Mouse (Mus musculus): ENCODE measurements around the gene Olfr1094. TPM values are rescaled to one million over a fixed set of nuclear protein-coding genes. Genes with fewer than 3 reads are reported as not detected.

Gene Olfr1094
- not detected in 2 replicates for polyA plus RNA-seq (2011; ENCODE audit: insufficient read depth, insufficient read length, low read depth, missing spikeins)

GRCm38 (mm10) chr2:86824363-86824762, at the start of gene Olfr1094:
Gene Olfr1094 (plus strand): TSS chr2:86824663.
- Histone ChIP-seq H3K9me3 (replicated peaks; ENCODE audit: control insufficient read depth, insufficient read depth, low read length, poor library complexity, severe bottlenecking) (no peaks in the 10 kb centered on the region), H3K36me3 (ENCODE audit: control insufficient read depth, insufficient read depth, low read length, poor library complexity, severe bottlenecking) (no peaks in the 10 kb centered on the region), H3K27ac (ENCODE audit: insufficient read depth, low read length) (no peak within 1 kb of the TSS), H3K4me1 (ENCODE audit: control insufficient read depth, insufficient read depth, low read length) (no peaks in the 10 kb centered on the region), H3K9ac (ENCODE audit: low read depth, poor library complexity, severe bottlenecking) (no peak within 1 kb of the TSS), H3K27me3 (ENCODE audit: control insufficient read depth, insufficient read depth, low read length, poor library complexity, severe bottlenecking) (no peaks in the 10 kb centered on the region), H3K4me3 (ENCODE audit: low read depth, low read length) (no peak within 1 kb of the TSS)
- TF ChIP-seq POLR2A (IDR thresholded peaks at IDR 0.05; ENCODE audit: insufficient read depth, low read length) (no peak), CTCF (IDR thresholded peaks at IDR 0.05; ENCODE audit: low read depth, low read length) (no peak), EP300 (IDR thresholded peaks at IDR 0.05; ENCODE audit: insufficient read depth, low read depth, low read length) (no peak)

- Histone ChIP-seq H3K27ac (ENCODE audit: insufficient read depth, low read length) (no peak within 1 kb of the TSS), H3K9ac (ENCODE audit: low read depth, poor library complexity, severe bottlenecking) (no peak within 1 kb of the TSS), H3K9me3 (replicated peaks; ENCODE audit: control insufficient read depth, insufficient read depth, low read length, poor library complexity, severe bottlenecking) (no peaks in the 10 kb centered on the region), H3K36me3 (ENCODE audit: control insufficient read depth, insufficient read depth, low read length, poor library complexity, severe bottlenecking) (no peaks in the 10 kb centered on the region), H3K4me3 (ENCODE audit: low read depth, low read length) (no peak within 1 kb of the TSS), H3K4me1 (ENCODE audit: control insufficient read depth, insufficient read depth, low read length) (no peaks in the 10 kb centered on the region), H3K27me3 (ENCODE audit: control insufficient read depth, insufficient read depth, low read length, poor library complexity, severe bottlenecking) (no peaks in the 10 kb centered on the region)
- no peak for TF ChIP-seq POLR2A (IDR thresholded peaks at IDR 0.05; ENCODE audit: insufficient read depth, low read length)
- TF ChIP-seq CTCF (IDR thresholded peaks at IDR 0.05; ENCODE audit: low read depth, low read length): no peak
- no peak for TF ChIP-seq EP300 (IDR thresholded peaks at IDR 0.05; ENCODE audit: insufficient read depth, low read depth, low read length)
Measured at GRCm38 (mm10) chr2:86782179-86782578, 42.3 kb upstream of the Olfr1094 start, which contains the start of gene Olfr1093. Gene Olfr1093 (plus strand): TSS chr2:86782479.

- Histone ChIP-seq H3K9me3 (replicated peaks; ENCODE audit: control insufficient read depth, insufficient read depth, low read length, poor library complexity, severe bottlenecking) (no peaks in the 10 kb centered on the region), H3K27ac (ENCODE audit: insufficient read depth, low read length) (no peak within 1 kb of the TSS), H3K4me1 (ENCODE audit: control insufficient read depth, insufficient read depth, low read length) (no peaks in the 10 kb centered on the region), H3K4me3 (ENCODE audit: low read depth, low read length) (no peak within 1 kb of the TSS), H3K9ac (ENCODE audit: low read depth, poor library complexity, severe bottlenecking) (no peak within 1 kb of the TSS), H3K36me3 (ENCODE audit: control insufficient read depth, insufficient read depth, low read length, poor library complexity, severe bottlenecking) (no peaks in the 10 kb centered on the region), H3K27me3 (ENCODE audit: control insufficient read depth, insufficient read depth, low read length, poor library complexity, severe bottlenecking) (no peaks in the 10 kb centered on the region)
- TF ChIP-seq EP300 (IDR thresholded peaks at IDR 0.05; ENCODE audit: insufficient read depth, low read depth, low read length) (no peak), POLR2A (IDR thresholded peaks at IDR 0.05; ENCODE audit: insufficient read depth, low read length) (no peak), CTCF (IDR thresholded peaks at IDR 0.05; ENCODE audit: low read depth, low read length) (no peak)
Measured at GRCm38 (mm10) chr2:86809918-86810317, 14.5 kb upstream of the Olfr1094 start, which contains the start of gene Olfr141. Gene Olfr141 (minus strand): TSS chr2:86810018.

- no peak within 1 kb of the TSS for H3K4me3 ChIP-seq (ENCODE audit: low read depth, low read length)
- no peaks in the 10 kb centered on the region for H3K36me3 ChIP-seq (ENCODE audit: control insufficient read depth, insufficient read depth, low read length, poor library complexity, severe bottlenecking)
- no peak within 1 kb of the TSS for H3K9ac ChIP-seq (ENCODE audit: low read depth, poor library complexity, severe bottlenecking)
- H3K4me1 ChIP-seq (ENCODE audit: control insufficient read depth, insufficient read depth, low read length): no peaks in the 10 kb centered on the region
- no peaks in the 10 kb centered on the region for H3K27me3 ChIP-seq (ENCODE audit: control insufficient read depth, insufficient read depth, low read length, poor library complexity, severe bottlenecking)
- H3K9me3 ChIP-seq (replicated peaks; ENCODE audit: control insufficient read depth, insufficient read depth, low read length, poor library complexity, severe bottlenecking): no peaks in the 10 kb centered on the region
- no peak within 1 kb of the TSS for H3K27ac ChIP-seq (ENCODE audit: insufficient read depth, low read length)
- TF ChIP-seq POLR2A (IDR thresholded peaks at IDR 0.05; ENCODE audit: insufficient read depth, low read length): no peak
- TF ChIP-seq CTCF (IDR thresholded peaks at IDR 0.05; ENCODE audit: low read depth, low read length): no peak
- TF ChIP-seq EP300 (IDR thresholded peaks at IDR 0.05; ENCODE audit: insufficient read depth, low read depth, low read length): no peak
Measured at GRCm38 (mm10) chr2:86851596-86851995, 27.1 kb downstream of the Olfr1094 start, which contains the start of gene Olfr1095. Gene Olfr1095 (minus strand): TSS chr2:86851696.

GRCm38 (mm10) chr2:86874702-86875101, 50.2 kb downstream of the Olfr1094 start, which contains the start of gene Gm13723:
Gene Gm13723 (minus strand): TSS chr2:86874802.
- H3K4me1 ChIP-seq (ENCODE audit: control insufficient read depth, insufficient read depth, low read length): no peaks in the 10 kb centered on the region
- H3K27me3 ChIP-seq (ENCODE audit: control insufficient read depth, insufficient read depth, low read length, poor library complexity, severe bottlenecking): no peaks in the 10 kb centered on the region
- no peaks in the 10 kb centered on the region for H3K9me3 ChIP-seq (replicated peaks; ENCODE audit: control insufficient read depth, insufficient read depth, low read length, poor library complexity, severe bottlenecking)
- H3K4me3 ChIP-seq (ENCODE audit: low read depth, low read length): no peak within 1 kb of the TSS
- TF ChIP-seq CTCF (IDR thresholded peaks at IDR 0.05; ENCODE audit: low read depth, low read length) (no peak), EP300 (IDR thresholded peaks at IDR 0.05; ENCODE audit: insufficient read depth, low read depth, low read length) (no peak), POLR2A (IDR thresholded peaks at IDR 0.05; ENCODE audit: insufficient read depth, low read length) (no peak)
- H3K9ac ChIP-seq (ENCODE audit: low read depth, poor library complexity, severe bottlenecking): no peak within 1 kb of the TSS
- H3K36me3 ChIP-seq (ENCODE audit: control insufficient read depth, insufficient read depth, low read length, poor library complexity, severe bottlenecking): no peaks in the 10 kb centered on the region
- H3K27ac ChIP-seq (ENCODE audit: insufficient read depth, low read length): no peak within 1 kb of the TSS

Other genes with a start within 250 kb of the Olfr1094 start
- gene Olfr1082, start 225.7 kb upstream of the Olfr1094 start, polyA plus RNA-seq (2011; ENCODE audit: insufficient read depth, insufficient read length, low read depth, missing spikeins): not detected in 2 replicates
- gene Olfr1084, start 184.9 kb upstream of the Olfr1094 start, polyA plus RNA-seq (2011; ENCODE audit: insufficient read depth, insufficient read length, low read depth, missing spikeins): not detected in 2 replicates
- not detected in 2 replicates for gene Olfr1085, start 162.6 kb upstream of the Olfr1094 start, polyA plus RNA-seq (2011; ENCODE audit: insufficient read depth, insufficient read length, low read depth, missing spikeins)
- gene Olfr1086, start 144.6 kb upstream of the Olfr1094 start, polyA plus RNA-seq (2011; ENCODE audit: insufficient read depth, insufficient read length, low read depth, missing spikeins): not detected in 2 replicates
- gene Olfr1087, start 126.3 kb upstream of the Olfr1094 start, polyA plus RNA-seq (2011; ENCODE audit: insufficient read depth, insufficient read length, low read depth, missing spikeins): not detected in 2 replicates
- not detected in 2 replicates for gene Olfr1089, start 91.0 kb upstream of the Olfr1094 start, polyA plus RNA-seq (2011; ENCODE audit: insufficient read depth, insufficient read length, low read depth, missing spikeins)
- gene Olfr1090, start 65.7 kb upstream of the Olfr1094 start, polyA plus RNA-seq (2011; ENCODE audit: insufficient read depth, insufficient read length, low read depth, missing spikeins): not detected in 2 replicates
- gene Olfr1093, start 42.2 kb upstream of the Olfr1094 start, polyA plus RNA-seq (2011; ENCODE audit: insufficient read depth, insufficient read length, low read depth, missing spikeins): not detected in 2 replicates
- not detected in 2 replicates for gene Olfr141, start 14.6 kb upstream of the Olfr1094 start, polyA plus RNA-seq (2011; ENCODE audit: insufficient read depth, insufficient read length, low read depth, missing spikeins)
- not detected in 2 replicates for gene Olfr1095, start 27.0 kb downstream of the Olfr1094 start, polyA plus RNA-seq (2011; ENCODE audit: insufficient read depth, insufficient read length, low read depth, missing spikeins)
- gene Gm13723, start 50.1 kb downstream of the Olfr1094 start, polyA plus RNA-seq (2011; ENCODE audit: insufficient read depth, insufficient read length, low read depth, missing spikeins): not detected in 2 replicates
- gene Olfr1097, start 67.6 kb downstream of the Olfr1094 start, polyA plus RNA-seq (2011; ENCODE audit: insufficient read depth, insufficient read length, low read depth, missing spikeins): not detected in 2 replicates
- not detected in 2 replicates for gene Olfr1098, start 99.9 kb downstream of the Olfr1094 start, polyA plus RNA-seq (2011; ENCODE audit: insufficient read depth, insufficient read length, low read depth, missing spikeins)
- gene Olfr1099, start 136.0 kb downstream of the Olfr1094 start, polyA plus RNA-seq (2011; ENCODE audit: insufficient read depth, insufficient read length, low read depth, missing spikeins): not detected in 2 replicates
- not detected in 2 replicates for gene Olfr1100, start 155.3 kb downstream of the Olfr1094 start, polyA plus RNA-seq (2011; ENCODE audit: insufficient read depth, insufficient read length, low read depth, missing spikeins)
- gene Olfr1101, start 166.6 kb downstream of the Olfr1094 start, polyA plus RNA-seq (2011; ENCODE audit: insufficient read depth, insufficient read length, low read depth, missing spikeins): not detected in 2 replicates
- gene Olfr1102, start 173.7 kb downstream of the Olfr1094 start, polyA plus RNA-seq (2011; ENCODE audit: insufficient read depth, insufficient read length, low read depth, missing spikeins): not detected in 2 replicates
- gene Olfr1104, start 202.4 kb downstream of the Olfr1094 start, polyA plus RNA-seq (2011; ENCODE audit: insufficient read depth, insufficient read length, low read depth, missing spikeins): not detected in 2 replicates
- not detected in 2 replicates for gene Olfr1105, start 211.9 kb downstream of the Olfr1094 start, polyA plus RNA-seq (2011; ENCODE audit: insufficient read depth, insufficient read length, low read depth, missing spikeins)
- gene Olfr1106, start 227.6 kb downstream of the Olfr1094 start, polyA plus RNA-seq (2011; ENCODE audit: insufficient read depth, insufficient read length, low read depth, missing spikeins): not detected in 2 replicates

Measured in ES-Bruce4 (cell line).